Comparison of ENCODE assay signal across 20 mouse cellular contexts in genomic region chr5:130895991-130896390, GRCm38 (mm10).
DNase-seq lines count a peak whose midpoint lies in the region; ATAC-seq and TF ChIP-seq lines count a peak whose summit lies in the region.
"Had no signal": no experiment of that assay in that cellular context is flagged by ENCODE, and none has a peak within 500 bp of the region (broad histone marks: within the 10 kb centered on the region; RNA-seq: fewer than 3 reads in every experiment).

No protein-coding gene starts in this region.

- TF ChIP-seq CTCF in gastrocnemius, adult 2 months (IDR thresholded peaks at IDR 0.05), result peak; percentile 47
- TF ChIP-seq CTCF in liver, adult 2 months (IDR thresholded peaks at IDR 0.05; ENCODE audit: low read depth, low read length), result peak; percentile 42; the same call in 1 of the 2 replicates
- TF ChIP-seq CTCF in ES-Bruce4 (IDR thresholded peaks at IDR 0.05; ENCODE audit: low read depth, low read length), result peak; percentile 67
- 0 out of 2 replicates have a peak, but pooled peaks have one; percentile 5 for TF ChIP-seq CTCF in cortical plate, adult 2 months (IDR thresholded peaks at IDR 0.05; ENCODE audit: extremely low read depth, insufficient read depth, low read length)

- no peak overlapping the region for H3K9ac ChIP-seq in liver, adult 2 months (ENCODE audit: low read depth, low read length)
- no peak overlapping the region for H3K9ac ChIP-seq in liver, embryonic 11.5 days (ENCODE audit: low read depth, low read length)
- no peak overlapping the region for H3K9ac ChIP-seq in ES-Bruce4 (ENCODE audit: low read depth, poor library complexity, severe bottlenecking)
- H3K9ac ChIP-seq: embryonic facial prominence, embryonic 13.5 days; hindbrain, embryonic 13.5 days; neural tube, embryonic 13.5 days had no signal

- intact Hi-C loops in gastrocnemius, adult 2 months (cut with DNase I), result no loop called here

- no peak for DNase-seq in gastrocnemius, adult 2 months
- no peak for DNase-seq in gastrocnemius, postnatal 4 days (ENCODE audit: low spot score in 2 of 2)
- no peak for DNase-seq in liver, adult 2 months (ENCODE audit: extremely low read depth, low read depth, low spot score)
- no peak for DNase-seq in liver, embryonic 11.5 days (ENCODE audit: low spot score)
- no peak for DNase-seq in embryo, embryonic 11 days
- DNase-seq in right cerebral cortex, postnatal 10 days (ENCODE audit: low spot score in 2 of 2), result no peak
- DNase-seq: cerebellum, adult 11 months; kidney, adult 11 months; kidney, postnatal 4 days; layer of hippocampus, postnatal 36 days; lung, adult 18-20 months; right cerebral cortex, postnatal 4 days had no signal

- no peak overlapping the region for H3K4me2 ChIP-seq in liver, embryonic 11.5 days
- H3K4me2 ChIP-seq: embryonic facial prominence, embryonic 13.5 days; hindbrain, embryonic 13.5 days; neural tube, embryonic 13.5 days had no signal

- H3K4me1 ChIP-seq in liver, adult 2 months (ENCODE audit: control insufficient read depth, insufficient read depth, low read length), result no peaks in the 10 kb centered on the region
- no peaks in the 10 kb centered on the region for H3K4me1 ChIP-seq in liver, embryonic 11.5 days (replicated peaks; ENCODE audit: control insufficient read depth, insufficient read depth, low read length)
- no peaks in the 10 kb centered on the region for H3K4me1 ChIP-seq in ES-Bruce4 (ENCODE audit: control insufficient read depth, insufficient read depth, low read length)
- H3K4me1 ChIP-seq in cortical plate, adult 2 months (ENCODE audit: control insufficient read depth, insufficient read depth, low read length), result no peaks in the 10 kb centered on the region

- 97% methylated on average over 3 of the region's 3 CpGs for WGBS in liver, adult 2 months
- 85% methylated on average over 3 of the region's 3 CpGs for WGBS in liver, embryonic 11.5 days

- TF ChIP-seq EP300 in ES-Bruce4 (IDR thresholded peaks at IDR 0.05; ENCODE audit: insufficient read depth, low read depth, low read length), result no peak

- TF ChIP-seq POLR2A in liver, adult 2 months (IDR thresholded peaks at IDR 0.05; ENCODE audit: extremely low read depth, insufficient read depth, low read length), result no peak
- no peak for TF ChIP-seq POLR2A in ES-Bruce4 (IDR thresholded peaks at IDR 0.05; ENCODE audit: insufficient read depth, low read length)
- no peak for TF ChIP-seq POLR2A in cortical plate, adult 2 months (IDR thresholded peaks at IDR 0.05; ENCODE audit: extremely low read depth, insufficient read depth, low read length)

- H3K27me3 ChIP-seq in liver, adult 2 months (ENCODE audit: control insufficient read depth, insufficient read depth, low read length), result no peaks in the 10 kb centered on the region
- H3K27me3 ChIP-seq in liver, embryonic 11.5 days (replicated peaks; ENCODE audit: control insufficient read depth, insufficient read depth, low read length), result no peaks in the 10 kb centered on the region
- H3K27me3 ChIP-seq in ES-Bruce4 (ENCODE audit: control insufficient read depth, insufficient read depth, low read length, poor library complexity, severe bottlenecking), result no peaks in the 10 kb centered on the region
- H3K27me3 ChIP-seq: embryonic facial prominence, embryonic 13.5 days; hindbrain, embryonic 13.5 days; neural tube, embryonic 13.5 days had no signal

- no peak overlapping the region for H3K27ac ChIP-seq in gastrocnemius, adult 2 months
- H3K27ac ChIP-seq in liver, adult 2 months (replicated peaks; ENCODE audit: insufficient read depth, low read depth, low read length), result no peak overlapping the region
- no peak overlapping the region for H3K27ac ChIP-seq in liver, embryonic 11.5 days (ENCODE audit: low read depth, low read length)
- H3K27ac ChIP-seq in ES-Bruce4 (ENCODE audit: insufficient read depth, low read length), result no peak overlapping the region
- no peak overlapping the region for H3K27ac ChIP-seq in cortical plate, adult 2 months (ENCODE audit: insufficient read depth, low read length)
- H3K27ac ChIP-seq: embryonic facial prominence, embryonic 13.5 days; hindbrain, embryonic 13.5 days; limb, embryonic 10.5 days; neural tube, embryonic 13.5 days had no signal

- no peaks in the 10 kb centered on the region for H3K36me3 ChIP-seq in liver, adult 2 months (ENCODE audit: control insufficient read depth, insufficient read depth, low read length)
- no peaks in the 10 kb centered on the region for H3K36me3 ChIP-seq in liver, embryonic 11.5 days (ENCODE audit: control insufficient read depth, insufficient read depth, low read length)
- no peaks in the 10 kb centered on the region for H3K36me3 ChIP-seq in ES-Bruce4 (ENCODE audit: control insufficient read depth, insufficient read depth, low read length, poor library complexity, severe bottlenecking)
- H3K36me3 ChIP-seq: embryonic facial prominence, embryonic 13.5 days; G1E; hindbrain, embryonic 13.5 days; limb, embryonic 10.5 days had no signal

- H3K9me3 ChIP-seq in liver, embryonic 11.5 days (ENCODE audit: control insufficient read depth, low read length), result no peaks in the 10 kb centered on the region; the same call in 1 of the 2 replicates
- H3K9me3 ChIP-seq in ES-Bruce4 (replicated peaks; ENCODE audit: control insufficient read depth, insufficient read depth, low read length, poor library complexity, severe bottlenecking), result no peaks in the 10 kb centered on the region
- H3K9me3 ChIP-seq: embryonic facial prominence, embryonic 13.5 days; hindbrain, embryonic 13.5 days; limb, embryonic 10.5 days; neural tube, embryonic 13.5 days had no signal

- no peaks in the 10 kb centered on the region for H3K79me2 ChIP-seq in liver, adult 2 months (ENCODE audit: control insufficient read depth, insufficient read depth, low read length)

- no peak overlapping the region for H3K4me3 ChIP-seq in gastrocnemius, adult 2 months
- no peak overlapping the region for H3K4me3 ChIP-seq in liver, adult 2 months (ENCODE audit: insufficient read depth, low read depth, low read length)
- no peak overlapping the region for H3K4me3 ChIP-seq in liver, embryonic 11.5 days (ENCODE audit: low read depth, low read length)
- H3K4me3 ChIP-seq in ES-Bruce4 (ENCODE audit: low read depth, low read length), result no peak overlapping the region
- H3K4me3 ChIP-seq in cortical plate, adult 2 months (ENCODE audit: insufficient read depth, low read length), result no peak overlapping the region
- H3K4me3 ChIP-seq: embryonic facial prominence, embryonic 13.5 days; hindbrain, embryonic 13.5 days; limb, embryonic 10.5 days; neural tube, embryonic 13.5 days had no signal

- ATAC-seq in liver, embryonic 11.5 days (replicated peaks; ENCODE audit: low FRiP score), result no peak
- ATAC-seq: midbrain, embryonic 16.5 days had no signal

Comparison
In these comparisons a context has a peak if more than half of its experiments do, and no peak if none do; other contexts are left out.
1. CTCF ChIP-seq: peak in every context shown above with its lines; median percentile 67 in ES-Bruce4; 47 in gastrocnemius, adult 2 months; 42 in liver, adult 2 months; 5 in cortical plate, adult 2 months.